Mouse (Mus musculus) MEL (cell line): ENCODE results near the gene Htatip2.

Source experiments
- CHD2 ChIP-seq: IDR thresholded peaks from 2 replicates; pipeline ENCODE4 v1.6.1; 2011; ENCODE audit warnings: low read length, improper control_type of control experiment
- CTCF ChIP-seq, 3 experiments: IDR thresholded peaks in 2 of 3; conservative IDR thresholded peaks in 1 of 3; 2 replicates each; pipeline ENCODE4 v1.5.1; 2011 to 2012; ENCODE audit warnings: low read length in 3 of 3, low read depth in 2 of 3, mild to moderate bottlenecking in 2 of 3, improper control_type of control experiment in 1 of 3, inconsistent platforms in 1 of 3, mixed read lengths in 1 of 3, moderate library complexity in 1 of 3; ENCODE audit not compliant: control insufficient read depth in 1 of 3, insufficient read depth in 1 of 3, poor library complexity in 1 of 3, severe bottlenecking in 1 of 3
- ELF1 ChIP-seq: IDR thresholded peaks from 2 replicates; pipeline ENCODE4 v1.6.1; 2014; ENCODE audit warnings: low read depth, mild to moderate bottlenecking, inconsistent platforms, low read length, improper control_type of control experiment, moderate library complexity
- JUND ChIP-seq: IDR thresholded peaks from 2 replicates; pipeline ENCODE4 v1.6.1; 2011; ENCODE audit warnings: low read depth, mild to moderate bottlenecking, improper control_type of control experiment, low read length
- ZMIZ1 ChIP-seq: IDR thresholded peaks from 2 replicates; pipeline ENCODE4 v1.6.1; 2012; ENCODE audit warnings: low read depth, mild to moderate bottlenecking, inconsistent platforms, low read length, improper control_type of control experiment, moderate library complexity
- ZNF384 ChIP-seq: IDR thresholded peaks from 2 replicates; pipeline ENCODE4 v1.6.1; 2012; ENCODE audit warnings: low read depth, mild to moderate bottlenecking, inconsistent platforms, low read length, improper control_type of control experiment

GRCm38 (mm10) chr7:49741474-49741873, 17.4 kb upstream of the Htatip2 start:
- TF ChIP-seq CTCF (IDR thresholded peaks at IDR 0.05 in 2 of 3, conservative IDR thresholded peaks at IDR 0.05 in 1 of 3; ENCODE audit: control insufficient read depth in 1 of 3, insufficient read depth in 1 of 3, low read depth in 2 of 3, low read length in 3 of 3, poor library complexity in 1 of 3, severe bottlenecking in 1 of 3) (no peak), ZMIZ1 (no peak), ZNF384 (no peak), CHD2 (no peak), JUND (no peak), ELF1 (no peak)
